Mouse (Mus musculus) left cerebral cortex, postnatal 14 days (tissue): ENCODE measurements around the gene Cox10. TPM values are rescaled to one million over a fixed set of nuclear protein-coding genes. Genes with fewer than 3 reads are reported as not detected.

ENCODE experiments used
- DNase-seq, 2 experiments: peaks; one replicate each; pipeline ENCODE4 v3.0.0; 2021 to 2022; ENCODE audit warnings: low spot score in 2 of 2, mixed read lengths in 1 of 2
- intact Hi-C: fragments of 180-260 bp; cut with DNase I; formaldehyde crosslinking; loops from one replicate; pipeline ENCODE4 v1.15.1; 2025
- total RNA-seq, 2 experiments: library from RNA; stranded (reverse); gene quantifications; 2 replicates each; pipeline ENCODE4 v1.2.3; 2021

Cox10 gene
- total RNA-seq, 2 experiments from 2014 or later = 27.3 to 28.6 TPM

DNA sequence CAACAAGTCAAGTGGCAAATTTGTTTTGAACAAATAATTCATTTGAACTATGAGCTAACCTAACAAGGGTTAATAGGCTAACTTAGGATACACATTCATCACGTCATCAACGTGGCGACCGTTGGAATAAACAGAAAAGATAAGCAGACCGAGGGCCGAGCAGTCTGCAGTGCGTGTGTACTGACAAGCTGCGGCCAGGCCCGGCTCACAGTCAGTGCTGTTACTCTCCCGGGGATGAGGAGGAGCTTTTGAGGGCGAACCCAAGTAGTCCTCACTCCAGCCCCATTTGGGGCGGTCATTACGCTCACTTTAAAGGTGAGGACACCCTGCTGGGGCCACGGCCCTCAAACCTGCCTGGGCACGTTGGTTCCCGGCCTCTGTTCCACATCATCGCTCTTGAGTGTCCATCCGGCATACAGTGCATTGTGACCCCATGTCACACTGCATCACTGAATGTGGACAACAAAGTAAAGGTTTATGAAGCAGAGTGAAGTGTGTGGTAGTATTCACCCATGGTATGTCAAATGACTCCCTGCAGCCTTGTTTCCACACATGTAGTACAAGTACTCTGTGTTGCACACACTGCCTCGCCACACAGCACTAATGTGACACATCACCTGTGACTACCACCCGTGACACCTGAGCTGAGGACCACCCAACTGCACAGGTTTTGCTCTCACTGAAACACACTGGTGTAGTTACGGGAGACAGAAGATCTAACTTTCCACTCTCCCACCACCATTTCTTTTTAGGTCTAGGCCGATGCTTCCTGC, 68.4 kb downstream of the Cox10 start:
- DNase-seq = no peak
- intact Hi-C loops = no loop called here

DNA sequence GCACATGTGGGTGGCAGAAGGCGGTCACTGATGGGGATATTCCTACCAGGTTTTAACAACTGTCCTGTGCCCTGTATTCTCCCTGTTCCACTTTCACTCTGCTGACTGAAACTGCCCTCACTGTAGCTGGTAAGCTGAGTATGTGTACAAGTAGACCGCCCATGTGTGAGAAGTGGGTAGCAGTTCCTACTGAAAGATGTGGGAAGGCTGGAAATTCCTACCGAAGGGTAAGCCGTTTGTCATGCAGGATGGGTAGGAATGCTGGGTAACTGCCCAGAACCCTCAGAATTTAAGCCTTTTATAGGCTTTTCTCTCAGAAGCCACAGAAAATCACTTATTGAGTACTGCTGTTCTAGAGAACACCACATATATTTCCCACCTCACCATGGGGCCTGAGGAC, 75.1 kb downstream of the Cox10 start:
- intact Hi-C loops = no loop called here
- DNase-seq = peak; percentile 30 to 34

DNA sequence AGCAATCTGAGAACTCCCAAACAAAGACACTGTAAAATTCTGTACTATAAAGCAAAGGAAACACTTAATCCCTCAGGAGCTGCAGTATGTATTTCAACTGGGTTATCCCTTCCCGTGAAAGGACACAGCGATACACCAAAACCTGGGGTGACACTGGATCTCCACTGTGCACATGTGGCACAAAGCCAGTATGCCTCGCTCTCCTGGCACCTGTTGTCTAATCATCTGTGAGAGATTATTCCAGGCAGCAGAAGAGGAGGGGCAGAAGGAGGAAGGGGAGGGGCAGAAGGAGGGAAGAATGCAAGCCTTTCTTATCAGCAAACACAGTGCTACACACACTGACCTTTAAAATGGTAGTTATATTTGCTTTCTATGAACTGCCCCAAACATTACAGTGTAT, 75.8 kb downstream of the Cox10 start:
- intact Hi-C loops = no loop called here
- DNase-seq = no peak

DNA sequence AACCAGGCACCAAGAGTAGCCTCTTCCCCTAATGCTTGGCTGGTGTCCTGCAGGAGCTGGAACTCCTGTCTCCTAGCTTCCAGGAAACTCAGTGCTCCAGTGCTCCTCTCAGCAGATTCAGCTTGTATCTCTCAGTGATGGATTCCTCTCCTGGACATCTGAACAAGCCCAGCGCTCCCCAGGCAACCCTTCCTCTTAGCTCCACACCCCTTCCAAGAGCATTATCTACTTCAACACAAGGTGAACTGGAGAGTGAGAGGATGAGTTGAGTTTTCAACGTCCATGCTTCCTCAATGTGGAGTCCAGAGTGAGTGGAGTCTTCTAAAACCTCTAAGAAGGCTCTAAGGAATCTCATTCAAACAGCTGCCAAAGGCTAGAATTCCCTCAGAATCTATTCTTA, 76.6 kb downstream of the Cox10 start:
- intact Hi-C loops = no loop called here
- no peak for DNase-seq

DNA sequence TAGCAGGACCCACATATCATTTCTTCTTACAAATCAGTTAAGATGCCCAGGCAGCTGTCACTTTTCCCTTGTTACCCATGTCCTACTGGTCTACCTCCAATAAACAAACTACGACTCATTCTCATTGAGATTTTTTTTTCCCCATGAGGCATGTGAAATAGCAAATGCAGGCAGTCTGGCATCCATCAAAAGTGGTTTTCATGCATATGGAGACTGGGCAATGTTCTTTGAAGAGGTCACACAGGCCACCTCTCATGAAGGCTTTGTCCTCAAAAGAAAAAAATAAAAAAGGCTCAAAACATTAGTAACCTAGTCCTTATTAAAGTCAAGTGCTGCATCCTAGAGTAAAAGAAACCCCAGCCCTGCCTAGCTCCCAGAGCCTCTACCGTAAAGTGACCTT, 78.2 kb downstream of the Cox10 start:
- intact Hi-C loops = no loop called here
- no peak for DNase-seq

DNA sequence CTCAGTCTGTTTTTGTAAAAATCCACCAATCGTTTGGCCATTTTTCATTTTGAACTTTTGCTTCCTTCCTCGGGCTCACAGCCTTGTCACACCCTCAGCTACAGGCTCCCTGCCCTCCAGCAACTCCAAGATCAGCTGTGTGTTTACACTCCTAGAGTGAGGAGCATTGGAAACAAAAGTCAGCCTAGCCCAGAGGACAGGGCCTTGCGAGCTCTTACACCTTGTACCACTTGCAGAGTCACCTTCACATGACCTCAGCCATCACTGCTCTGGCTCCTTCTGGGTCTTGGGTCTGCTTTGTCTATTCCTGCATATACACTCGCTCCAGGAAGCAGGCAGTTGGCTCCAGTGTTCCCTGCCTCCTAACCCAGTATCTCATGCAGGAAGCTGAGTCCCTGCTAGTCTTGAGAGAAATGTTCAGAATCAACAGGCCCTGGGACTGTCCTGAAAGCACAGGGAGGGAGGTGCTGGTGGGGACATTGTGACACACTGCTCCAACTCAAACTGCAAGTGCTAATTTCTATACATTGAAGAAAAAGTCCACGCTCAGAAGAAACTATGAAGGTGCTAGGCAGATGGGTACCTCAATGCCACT, 79.0 kb downstream of the Cox10 start:
- no peak for DNase-seq
- intact Hi-C loops = no loop called here

DNA sequence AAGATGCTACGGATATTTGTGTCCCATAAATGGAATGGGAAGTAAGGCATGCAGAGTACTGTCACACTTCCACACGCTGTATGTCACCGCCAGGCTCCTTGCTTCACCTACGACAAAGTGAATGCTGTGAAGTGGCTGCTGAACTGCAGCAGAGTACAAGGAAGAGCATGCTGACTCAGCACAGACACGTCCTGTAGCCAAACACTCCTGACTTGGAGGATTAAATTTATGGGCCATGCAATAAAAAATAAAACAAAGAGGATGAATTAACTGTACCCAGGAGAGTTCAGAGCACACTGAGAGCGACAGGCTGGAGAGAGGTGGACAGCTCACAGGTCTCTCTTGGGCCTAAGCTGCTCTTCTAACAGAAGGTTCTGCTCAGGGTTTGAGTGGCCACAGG, 79.8 kb downstream of the Cox10 start:
- intact Hi-C loops = no loop called here
- no peak for DNase-seq

DNA sequence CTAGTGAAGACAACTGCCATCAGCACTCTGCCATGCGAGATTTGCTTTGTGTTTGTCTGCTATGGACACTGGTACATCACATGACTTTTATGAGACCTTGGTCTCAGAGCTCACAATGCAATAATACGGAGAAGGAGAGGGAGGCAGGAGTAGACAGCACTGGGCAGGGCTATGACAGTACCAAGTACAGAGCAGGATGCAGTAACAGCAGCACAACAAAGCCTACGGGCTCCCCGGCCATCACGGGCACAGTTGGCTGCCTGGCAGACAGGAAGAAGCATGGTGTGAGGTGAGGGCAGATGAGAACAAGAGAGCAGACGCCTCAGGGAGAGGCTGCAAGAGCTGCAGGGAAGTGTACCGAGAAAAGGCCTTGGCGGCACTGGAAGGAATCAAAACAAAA, 87.3 kb downstream of the Cox10 start:
- DNase-seq = no peak
- intact Hi-C loops = no loop called here

DNA sequence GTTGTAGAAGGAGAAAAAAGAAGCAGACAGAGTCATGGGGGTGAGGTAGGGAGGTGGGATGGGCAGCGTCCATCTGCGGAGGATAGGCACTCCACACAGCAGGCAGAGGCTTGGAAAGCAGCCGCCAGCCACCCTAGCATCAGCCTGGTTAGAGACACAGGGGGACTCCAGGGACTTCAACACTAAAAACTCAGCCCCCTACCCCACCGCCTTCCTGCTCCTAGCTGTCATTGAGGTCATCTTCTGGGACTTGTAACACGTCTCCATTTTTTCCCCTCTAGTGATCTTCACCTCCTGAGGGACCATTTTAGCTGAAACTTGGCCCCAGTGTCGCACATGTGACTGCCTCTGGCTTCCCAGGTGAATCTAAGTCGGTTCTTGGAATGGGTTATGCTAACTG, 88.5 kb downstream of the Cox10 start:
- no peak for DNase-seq
- intact Hi-C loops = no loop called here

DNA sequence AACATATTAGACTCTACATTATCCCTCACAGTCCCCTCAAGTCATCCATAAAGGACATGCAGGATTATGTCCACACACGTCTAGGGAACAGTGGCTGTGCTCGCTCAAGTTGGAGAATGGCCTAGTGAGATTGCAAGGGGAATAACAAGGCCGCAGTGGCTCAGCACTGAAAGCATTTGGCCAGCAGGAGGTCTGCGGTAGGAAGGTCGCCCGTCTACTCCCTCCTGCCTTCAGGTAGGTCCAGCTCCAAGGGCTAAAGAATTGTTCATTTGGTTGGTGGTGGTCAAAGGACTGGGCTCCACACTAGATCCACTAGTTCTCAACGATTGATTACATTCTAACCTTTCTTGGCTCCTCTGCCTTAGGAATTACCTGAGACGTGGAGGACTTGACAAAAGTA, 89.0 kb downstream of the Cox10 start:
- no peak for DNase-seq
- intact Hi-C loops = no loop called here

DNA sequence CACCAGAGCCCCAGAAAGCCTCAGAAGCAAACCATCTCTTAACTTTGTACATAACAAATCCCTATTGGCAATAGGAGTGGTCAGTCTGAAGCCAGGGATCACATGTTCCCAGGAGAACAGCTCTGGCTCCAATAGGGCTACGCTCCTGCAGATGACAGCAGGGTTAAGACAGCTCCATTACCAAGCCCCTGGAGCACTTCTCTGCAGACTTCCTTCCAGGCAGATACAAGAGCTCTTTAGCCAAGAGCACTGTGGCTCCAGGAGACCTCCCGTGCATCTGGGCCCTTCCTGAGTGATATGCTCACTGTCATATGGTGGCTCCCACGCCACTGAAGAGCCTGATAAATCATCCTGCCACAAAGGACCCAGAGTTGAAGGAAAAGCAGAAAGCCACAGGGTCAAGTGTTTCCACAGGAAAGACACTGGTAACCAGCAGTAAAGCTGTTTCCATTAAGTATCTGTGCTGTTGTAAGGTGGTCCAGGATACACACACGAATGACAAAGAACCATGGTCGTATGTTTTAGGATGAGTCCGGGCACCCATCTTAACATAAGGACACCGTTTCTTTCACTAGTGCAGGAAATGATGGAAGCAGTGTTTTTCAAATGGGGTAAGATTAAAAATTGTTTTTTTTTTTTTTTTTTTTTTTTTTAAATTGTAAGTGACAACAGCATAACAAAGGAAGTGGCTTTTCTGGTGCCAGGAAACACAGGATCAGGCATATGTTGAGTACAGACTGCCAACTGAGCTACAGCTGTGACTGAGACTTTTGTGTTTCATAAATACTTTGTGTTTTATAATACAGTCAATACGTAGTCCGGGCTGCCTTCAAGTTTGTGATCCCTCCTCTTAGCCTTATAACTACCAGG, 90.0 kb downstream of the Cox10 start:
- intact Hi-C loops = no loop called here

DNA sequence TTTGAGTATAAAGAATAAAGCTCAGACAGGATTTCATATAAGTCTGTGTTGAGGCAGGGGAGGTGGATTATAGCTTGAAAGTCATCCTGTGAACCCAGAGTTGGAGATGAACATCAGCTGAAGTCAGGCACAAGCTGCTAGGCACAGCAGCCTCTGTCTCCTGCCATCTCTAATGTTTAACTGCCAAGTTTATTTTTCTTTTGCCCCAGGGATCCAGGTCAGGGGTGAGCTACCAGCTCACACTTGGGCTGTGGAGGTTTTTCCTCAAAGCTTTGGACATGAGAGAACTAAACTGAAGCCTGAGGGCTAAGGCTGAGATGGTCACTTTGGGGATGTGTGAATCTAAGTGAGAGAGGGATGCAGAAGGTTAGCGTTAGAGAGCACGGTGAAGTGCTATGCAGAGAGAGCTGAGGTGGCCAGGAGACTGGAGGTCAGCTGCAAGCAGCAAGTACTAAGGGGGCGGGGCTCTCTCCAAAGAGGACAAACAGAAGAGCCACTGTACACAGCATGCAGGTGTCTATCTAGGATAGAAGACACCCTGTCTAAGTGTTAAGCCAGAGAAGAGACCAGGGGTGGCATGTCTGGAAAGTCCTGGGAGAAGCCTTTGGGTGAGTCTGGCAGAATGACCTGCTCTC, 91.1 kb downstream of the Cox10 start:
- DNase-seq = no peak
- intact Hi-C loops = no loop called here

More for the DNA sequence above, 90.0 kb downstream of the Cox10 start:
- no peak for DNase-seq

DNA sequence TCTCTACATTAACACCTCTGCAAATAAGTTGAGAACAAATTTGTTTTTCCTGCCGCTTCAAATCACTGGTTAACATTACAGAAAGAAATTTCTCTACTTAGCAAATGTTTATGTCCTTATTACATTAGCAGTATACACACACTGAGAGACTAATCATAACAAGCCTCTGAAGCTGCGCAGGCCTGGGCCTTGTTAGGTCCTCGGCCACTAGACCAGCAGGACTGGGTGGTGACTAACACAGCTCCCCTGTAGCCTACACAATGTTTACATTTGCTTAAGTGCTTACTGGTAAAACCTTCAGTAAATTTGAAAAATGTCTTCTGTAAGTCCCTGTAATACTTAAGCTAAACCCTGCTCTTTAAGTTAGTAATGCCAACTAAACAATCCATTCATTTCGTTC, 92.6 kb downstream of the Cox10 start:
- no peak for DNase-seq

DNA sequence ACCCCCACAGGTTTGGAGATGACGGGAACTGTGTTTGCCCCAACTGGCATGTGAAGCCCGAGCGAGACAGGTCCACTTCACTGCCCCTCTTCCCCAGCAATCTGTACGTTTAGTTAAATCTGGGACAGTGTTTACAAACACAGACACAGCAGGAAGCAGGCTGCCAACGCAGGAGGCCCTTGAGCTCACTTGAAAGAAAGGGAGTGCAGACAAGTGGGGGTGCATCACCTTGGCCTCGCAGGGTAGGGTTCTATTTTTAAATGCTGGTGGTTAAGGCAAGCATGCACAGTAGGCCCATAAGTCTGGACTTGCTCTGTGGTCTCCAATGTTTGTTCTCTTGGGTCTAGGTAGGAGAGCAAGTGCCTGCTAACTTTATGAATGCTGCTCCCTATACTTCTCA, 93.8 kb downstream of the Cox10 start:
- intact Hi-C loops = no loop called here
- no peak for DNase-seq

More for the DNA sequence above, 92.6 kb downstream of the Cox10 start:
- intact Hi-C loops = no loop called here

DNA sequence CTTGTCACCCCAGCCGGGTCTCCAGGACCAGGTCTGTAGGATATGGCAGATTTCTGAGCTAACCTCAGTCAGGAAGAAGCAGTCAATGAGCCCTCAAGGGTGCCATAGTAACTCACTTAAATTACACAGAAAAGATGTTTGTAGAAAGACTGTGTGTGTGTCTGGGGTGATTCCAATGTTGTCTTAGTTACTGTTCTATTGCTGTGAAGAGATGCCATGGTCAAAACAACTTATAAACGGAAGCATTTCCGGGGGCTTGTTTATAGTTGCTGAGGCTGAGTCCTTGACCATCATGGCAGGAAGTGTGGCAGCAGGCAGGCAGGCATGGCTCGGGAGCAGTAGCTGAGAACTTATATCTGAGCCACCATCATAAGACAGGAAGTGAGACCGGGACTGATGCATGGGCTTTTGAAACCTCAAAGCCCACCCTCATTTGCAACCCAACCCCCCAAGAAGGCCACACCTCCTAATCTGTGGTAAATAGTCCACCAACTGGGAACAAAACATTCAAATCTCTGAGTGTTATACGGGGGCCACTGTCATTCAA, 94.6 kb downstream of the Cox10 start:
- no peak for DNase-seq
- intact Hi-C loops = no loop called here

DNA sequence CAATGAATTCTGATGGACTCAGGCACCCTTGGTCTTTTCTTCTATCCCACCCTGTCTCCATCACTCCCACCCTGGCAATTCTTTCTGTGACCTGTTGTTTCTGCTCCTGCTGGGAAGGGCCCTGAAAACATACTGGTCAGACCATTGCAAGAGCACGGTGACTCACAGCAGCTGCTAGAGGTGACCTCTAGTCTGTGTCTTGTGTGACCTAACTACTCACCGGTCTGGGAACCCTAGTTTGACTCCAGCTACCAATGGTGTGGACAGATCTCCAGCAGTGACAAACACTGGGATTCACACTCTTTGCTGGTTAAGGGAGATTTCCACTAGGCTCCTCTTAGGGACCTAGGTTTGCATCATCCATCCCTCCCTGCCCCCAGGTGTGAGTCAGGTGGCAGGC, 101.5 kb downstream of the Cox10 start:
- no peak for DNase-seq
- intact Hi-C loops = no loop called here

DNA sequence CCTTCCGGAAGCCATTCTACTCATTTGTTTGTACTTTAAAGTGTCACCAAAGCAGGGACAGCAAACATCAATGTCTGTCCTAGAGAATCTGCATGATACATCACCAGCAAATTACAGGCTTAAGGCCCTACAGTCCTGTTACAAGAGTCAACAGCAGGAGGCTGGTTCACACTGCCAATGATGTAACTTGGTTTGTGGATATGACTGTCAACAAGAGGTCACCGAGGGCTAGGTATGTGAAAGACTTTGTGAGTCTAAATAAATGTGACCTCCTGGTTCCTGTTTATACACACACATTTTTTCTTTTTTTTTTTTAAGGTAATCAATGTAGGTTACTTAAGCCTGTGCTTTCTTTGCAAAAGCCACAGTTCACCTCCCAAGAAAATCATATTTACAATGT, 102.5 kb downstream of the Cox10 start:
- intact Hi-C loops = no loop called here
- no peak for DNase-seq

DNA sequence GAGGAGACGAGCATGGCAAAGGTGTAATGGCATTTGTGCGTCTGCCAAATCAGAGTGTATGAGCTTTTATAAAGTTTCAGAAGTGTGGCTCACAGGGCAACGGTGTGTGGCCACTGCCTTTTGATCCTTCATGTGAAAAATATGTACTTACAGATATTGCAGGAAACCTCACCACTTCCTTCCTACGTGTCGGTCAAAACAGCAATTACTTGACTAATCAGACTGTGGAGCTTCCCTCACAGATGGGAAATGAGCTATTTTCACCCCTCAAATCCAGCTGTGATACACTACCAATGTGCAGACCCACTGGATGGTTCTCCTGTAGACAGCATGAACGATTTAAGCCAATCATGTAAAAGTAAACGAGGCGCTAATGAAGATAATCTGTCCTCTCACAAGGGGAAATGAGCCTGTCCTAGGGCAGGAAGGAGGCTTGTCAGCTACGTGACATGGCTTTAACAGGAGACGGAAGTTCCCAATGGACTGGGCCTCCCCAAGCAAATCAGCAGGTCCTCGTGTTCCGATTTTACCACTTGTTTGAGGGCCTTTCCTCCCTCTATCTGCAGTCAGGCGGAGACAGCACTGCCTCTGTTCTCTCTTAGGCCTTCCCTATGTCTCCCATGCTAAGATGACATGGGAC, 103.9 kb downstream of the Cox10 start:
- DNase-seq = no peak
- intact Hi-C loops = no loop called here

DNA sequence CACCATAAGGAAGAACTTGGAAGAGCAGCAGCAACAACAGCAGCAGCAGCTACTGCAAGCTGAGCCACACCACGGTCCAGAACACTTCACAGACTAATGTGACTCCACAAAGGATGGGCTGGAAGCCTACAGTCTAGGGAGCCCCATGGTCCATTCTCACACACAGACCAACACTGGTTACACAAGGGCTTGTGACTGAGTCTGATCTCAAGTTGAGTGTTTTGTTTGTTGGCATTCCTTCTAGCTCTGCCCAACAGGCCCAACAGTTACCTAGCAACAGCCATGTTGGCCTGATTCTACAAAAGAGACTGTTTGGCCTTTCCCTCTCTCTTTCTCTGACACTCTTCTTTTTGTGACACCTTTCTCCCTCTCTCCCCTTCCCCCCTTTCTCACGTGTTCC, 105.3 kb downstream of the Cox10 start:
- intact Hi-C loops = no loop called here
- DNase-seq = peak in 1 of 2 experiments; percentile 18
